Mouse (Mus musculus) lung, postnatal 10 days (tissue): ENCODE measurements around the gene Rnase9.
"Not testable (repeated sequence)": the region's sequence is repeated elsewhere in the genome, so short reads cannot be mapped to it uniquely, and the experiment has no call there.

Experiments
- DNase-seq: peaks from one replicate; pipeline ENCODE4 v3.0.0; 2021

Gene Rnase9

DNA sequence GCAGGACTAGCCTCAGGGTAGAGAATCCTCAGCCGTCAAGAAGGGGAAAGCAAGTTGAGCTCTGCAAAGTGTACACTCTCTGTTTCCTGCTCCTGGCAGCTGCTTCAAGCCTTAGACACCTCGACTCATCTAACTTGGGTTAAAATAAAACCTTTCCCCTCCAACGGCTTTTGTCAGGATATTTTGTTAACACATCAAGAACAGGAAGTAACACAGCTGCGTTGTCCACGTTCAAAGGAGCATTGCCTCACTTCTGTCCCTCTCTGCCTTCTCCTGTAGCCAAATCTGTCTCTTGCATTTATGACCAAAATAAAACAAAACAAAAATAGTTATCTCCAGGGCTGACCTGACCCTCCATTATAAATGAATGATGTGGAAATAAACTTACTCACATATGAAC, 6.2 kb upstream of the Rnase9 start:
- peak; percentile 16 for DNase-seq

- DNase-seq = no peak
Measured at GRCm38 (mm10) chr14:51036214-51036613, 5.5 kb downstream of the Rnase9 start.

DNA sequence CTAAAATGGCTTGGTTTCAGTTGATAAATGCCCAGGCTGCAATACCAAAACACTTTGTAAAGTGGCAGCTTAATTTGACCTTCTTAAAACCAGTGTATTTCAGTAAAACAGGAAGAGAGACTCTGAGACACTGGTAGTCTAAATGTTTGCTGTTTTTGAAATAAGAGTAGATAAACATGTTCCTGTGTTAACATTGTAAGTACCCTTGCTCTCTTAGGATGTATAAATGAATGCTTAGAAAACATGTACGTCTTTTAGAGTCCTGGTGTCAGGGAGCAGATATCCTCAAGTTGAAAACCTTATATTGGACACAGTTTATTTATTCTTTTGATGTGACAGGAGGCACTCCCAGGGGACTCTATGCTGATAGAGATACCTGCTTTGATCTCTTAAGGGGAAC, 6.5 kb downstream of the Rnase9 start:
- DNase-seq = no peak

- DNase-seq = no peak
Measured at GRCm38 (mm10) chr14:51027387-51028155, 14.1 kb downstream of the Rnase9 start.

- peak; percentile 78 for DNase-seq
Measured at GRCm38 (mm10) chr14:51026391-51027133, 15.1 kb downstream of the Rnase9 start.

DNA sequence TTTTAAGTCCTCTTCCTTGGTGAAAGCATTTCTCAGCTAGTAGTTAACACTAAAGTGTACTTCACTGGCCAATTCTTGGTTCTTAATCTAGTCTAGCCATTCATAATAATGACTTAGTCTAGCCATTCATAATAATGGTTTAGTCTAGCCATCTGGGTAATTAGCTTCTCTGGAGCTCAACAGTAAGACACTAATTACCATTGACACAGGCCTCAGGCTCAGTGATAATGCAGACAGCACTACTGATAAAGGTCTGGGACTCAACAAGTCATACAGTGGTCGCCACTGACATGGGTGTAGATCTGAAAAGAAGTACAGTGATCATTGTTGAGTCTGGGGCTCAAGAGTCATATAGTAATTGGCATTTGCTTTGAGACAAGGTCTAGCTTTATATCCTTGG, 16.8 kb downstream of the Rnase9 start:
- DNase-seq = no peak

GRCm38 (mm10) chr14:51023457-51023856, 18.2 kb downstream of the Rnase9 start:
- DNase-seq = no peak

DNA sequence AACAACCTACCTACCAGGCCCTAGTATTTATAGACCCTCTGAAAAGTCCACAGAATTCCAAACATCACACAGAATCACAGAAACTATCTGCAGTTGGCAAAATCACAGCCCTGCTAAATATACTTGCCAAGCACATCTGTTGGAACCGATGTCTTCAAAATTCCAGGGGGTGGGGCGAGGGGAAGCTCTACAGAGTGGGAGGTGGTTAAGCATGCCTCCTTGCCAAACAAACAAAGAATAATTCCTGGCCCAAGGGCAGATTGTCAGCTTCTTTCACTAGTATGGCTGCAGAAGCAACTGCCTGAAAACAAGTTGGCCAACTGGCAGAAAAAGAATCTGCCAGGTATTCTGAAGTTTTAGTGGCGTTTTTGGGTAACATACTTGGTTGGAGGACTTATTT, 24.4 kb downstream of the Rnase9 start:
- DNase-seq = peak; percentile 71

DNA sequence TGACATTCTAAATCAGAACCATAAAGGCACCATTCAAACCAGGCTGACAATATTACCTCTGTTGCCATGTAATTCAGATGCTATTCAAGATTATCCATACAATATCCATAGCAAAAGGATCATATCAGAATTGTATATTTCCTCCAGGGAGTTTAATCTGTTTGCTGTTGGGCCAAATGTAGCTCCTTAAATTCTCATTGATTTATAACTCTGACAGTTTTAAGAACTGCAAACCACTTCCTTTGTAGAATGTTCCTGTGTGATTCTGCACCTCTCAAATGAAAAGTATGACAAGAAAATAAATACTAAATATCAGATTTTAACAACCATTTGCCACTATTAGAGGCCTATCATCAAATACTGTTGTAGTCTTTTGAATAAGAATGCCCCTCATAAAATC, 25.9 kb downstream of the Rnase9 start:
- no peak for DNase-seq

GRCm38 (mm10) chr14:51014724-51015123, 26.9 kb downstream of the Rnase9 start:
- not testable (repeated sequence) for DNase-seq

- peak; percentile 35 for DNase-seq
Measured at GRCm38 (mm10) chr14:51009572-51009971, 32.1 kb downstream of the Rnase9 start.

- DNase-seq = peak; percentile 45
Measured at GRCm38 (mm10) chr14:51008781-51009180, 32.9 kb downstream of the Rnase9 start.

DNA sequence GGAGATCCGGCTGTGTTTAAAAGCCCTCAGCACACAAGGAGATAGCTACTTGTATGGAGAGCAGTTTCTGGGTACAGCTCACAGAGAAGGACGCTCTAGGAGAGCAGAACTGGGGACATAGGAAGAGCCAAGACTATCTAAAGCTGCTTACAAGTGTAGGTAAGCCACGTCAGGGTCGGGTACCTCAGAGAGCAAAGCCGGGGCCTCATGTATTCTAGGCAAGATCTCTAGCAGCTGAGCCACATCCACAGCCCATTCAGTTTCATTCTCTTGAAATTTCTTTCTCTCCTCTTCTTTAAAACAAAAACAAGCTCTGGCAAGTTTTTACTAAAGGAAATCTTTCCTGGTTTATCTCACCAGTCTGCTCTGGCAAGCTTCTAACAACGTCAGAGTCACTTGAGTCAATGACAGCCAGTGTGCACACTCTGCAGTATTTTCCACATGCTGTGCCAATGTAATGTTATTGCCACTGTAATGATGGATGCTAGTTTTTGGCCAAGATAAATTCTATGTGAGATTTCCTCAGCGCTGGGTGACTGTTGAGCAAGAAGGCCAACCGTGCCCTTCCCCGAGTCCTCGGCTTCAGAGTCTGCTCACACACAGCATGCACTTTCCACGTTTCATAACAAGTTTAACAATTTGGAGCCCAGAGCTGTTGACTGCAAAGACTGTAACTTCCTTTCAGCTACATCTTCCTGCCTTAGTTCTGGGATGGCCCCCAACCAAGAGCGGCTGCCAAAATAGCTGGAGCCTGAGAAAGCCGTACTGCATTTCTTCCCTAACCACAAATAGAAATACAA, 33.6 kb downstream of the Rnase9 start:
- peak; percentile 85 for DNase-seq

DNA sequence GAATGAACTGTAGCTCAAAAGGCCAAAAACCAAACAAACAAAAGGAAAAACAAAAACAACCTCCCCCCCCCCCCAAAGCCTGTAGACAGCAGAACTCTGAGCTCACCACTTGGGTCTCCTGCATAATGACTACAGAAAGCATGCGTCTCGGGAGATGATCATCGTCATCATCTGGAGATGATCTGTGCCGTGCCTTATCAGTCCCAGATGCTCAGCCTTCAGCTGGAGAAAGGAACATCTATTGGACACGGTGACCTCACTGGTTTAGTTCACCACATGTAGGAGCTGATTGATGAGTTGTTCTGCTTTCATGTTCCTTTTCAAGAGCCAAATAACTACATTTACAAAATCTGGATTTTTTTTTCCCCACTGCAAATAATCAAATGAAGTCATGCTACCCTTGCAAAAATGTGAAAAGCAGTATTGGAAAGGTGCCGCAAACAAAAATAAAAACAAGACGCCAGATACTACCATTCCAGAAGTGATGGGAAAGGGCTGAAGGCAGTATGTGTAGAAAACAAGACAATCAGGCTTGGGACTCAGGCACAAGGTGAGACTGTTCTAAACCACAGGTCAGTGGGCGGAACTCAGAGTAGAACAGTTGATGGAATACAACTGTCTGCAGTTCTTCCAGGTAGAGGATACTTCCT, 34.4 kb downstream of the Rnase9 start, which contains the start of gene Rnase10:
Gene Rnase10, plus strand, starts transcription at position 600 of the 650 bp plus-strand sequence.
- no peak for DNase-seq

GRCm38 (mm10) chr14:50997999-50998666, 43.5 kb downstream of the Rnase9 start:
- DNase-seq = peak; percentile 19

DNA sequence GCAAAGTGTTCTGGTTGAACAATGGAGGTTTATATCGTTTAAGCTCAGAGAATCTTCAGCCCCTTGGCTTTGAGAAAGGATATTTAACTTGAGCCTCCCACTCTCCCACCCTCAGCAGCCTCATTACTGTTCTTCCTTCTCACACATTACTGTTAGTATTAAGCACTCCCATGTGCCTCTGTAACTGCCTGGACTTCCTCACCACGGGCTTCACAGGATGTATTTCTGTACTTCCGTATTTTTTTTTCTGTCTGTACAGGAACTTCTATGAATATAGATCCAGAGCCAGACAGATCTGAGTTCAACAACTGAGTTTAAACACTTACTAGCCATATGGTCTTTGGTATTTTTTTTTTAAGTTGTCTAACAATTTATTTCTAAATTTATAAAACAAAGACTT, 44.6 kb downstream of the Rnase9 start:
- no peak for DNase-seq

- DNase-seq = no peak
Measured at GRCm38 (mm10) chr14:50991037-50991436, 50.6 kb downstream of the Rnase9 start.
